Mouse (Mus musculus): ENCODE measurements around the gene Golga4.

GRCm38 (mm10) chr9:118591633-118592032, 85.6 kb downstream of the Golga4 start:
- TF ChIP-seq CTCF (conservative IDR thresholded peaks at IDR 0.05; ENCODE audit: insufficient read depth, insufficient read length, low read depth, low read length): no peak
- no peak for TF ChIP-seq POLR2A (IDR thresholded peaks at IDR 0.05; ENCODE audit: low read depth, low read length)

Data from kidney, adult 2 months (tissue).